Mouse (Mus musculus): Measurements from ENCODE around the gene Ptn. TPM values are rescaled to one million over a fixed set of nuclear protein-coding genes. Genes with fewer than 3 reads are reported as not detected.

Ptn gene
- 332 and 353 TPM in 2 replicates for polyA plus RNA-seq (2014; fragmentation: Nextera tagmentation; extraction: Ambion mirVana)

DNA sequence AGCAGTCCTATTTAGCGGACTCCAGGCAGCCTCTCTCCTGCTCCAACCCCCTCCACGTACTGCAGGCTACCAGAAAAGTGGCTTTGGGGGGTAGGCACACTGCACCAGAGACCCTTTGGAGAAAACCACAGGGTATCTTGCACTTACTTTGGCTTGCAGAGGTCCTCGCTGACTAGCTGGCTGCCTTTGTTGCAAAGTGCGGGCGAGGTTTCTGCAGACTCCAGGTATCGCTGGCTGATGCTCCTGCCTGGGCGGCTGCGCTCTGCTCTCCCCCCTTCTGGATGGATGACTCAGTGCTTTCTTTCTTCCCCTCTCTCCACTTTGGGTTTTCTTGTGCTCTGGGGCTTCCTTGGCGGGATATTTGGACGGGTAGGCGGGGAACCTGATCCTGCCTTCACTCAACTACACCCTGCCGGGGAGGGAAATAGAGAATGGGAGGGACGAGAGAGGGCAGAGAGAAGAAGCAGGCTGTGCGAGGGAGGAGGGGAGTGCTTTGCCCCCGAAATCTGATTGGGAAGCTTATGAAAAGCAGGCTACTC is at the start of gene Ptn:
Ptn (minus strand) TSS at position 474 of the 539 bp plus-strand sequence.
- ATAC-seq (replicated peaks; ENCODE audit: low FRiP score, low TSS enrichment, low read depth) (peak; percentile 79), DNase-seq (ENCODE audit: low spot score) (peak; percentile 78)
- Histone ChIP-seq H3K36me3 (ENCODE audit: control insufficient read depth, insufficient read depth, low read length) (peaks cover 8% of the 10 kb centered on the region), H3K27me3 (replicated peaks; ENCODE audit: control insufficient read depth, insufficient read depth, low read length) (no peaks in the 10 kb centered on the region), H3K9me3 (ENCODE audit: control insufficient read depth, low read length) (no peaks in the 10 kb centered on the region), H3K4me1 (replicated peaks; ENCODE audit: control insufficient read depth, insufficient read depth, low read length) (peaks cover 8% of the 10 kb centered on the region; the same call in 1 of the 2 replicates), H3K9ac (ENCODE audit: low read length) (peak within 1 kb of the TSS; percentile 72), H3K4me3 (ENCODE audit: low read depth, low read length) (peak within 1 kb of the TSS; percentile 64), H3K4me2 (ENCODE audit: low read length) (peak within 1 kb of the TSS; percentile 68), H3K27ac (ENCODE audit: low read depth) (peak within 1 kb of the TSS; percentile 81)
- WGBS: under 1% methylated on average over 15 of the region's 15 CpGs

DNA sequence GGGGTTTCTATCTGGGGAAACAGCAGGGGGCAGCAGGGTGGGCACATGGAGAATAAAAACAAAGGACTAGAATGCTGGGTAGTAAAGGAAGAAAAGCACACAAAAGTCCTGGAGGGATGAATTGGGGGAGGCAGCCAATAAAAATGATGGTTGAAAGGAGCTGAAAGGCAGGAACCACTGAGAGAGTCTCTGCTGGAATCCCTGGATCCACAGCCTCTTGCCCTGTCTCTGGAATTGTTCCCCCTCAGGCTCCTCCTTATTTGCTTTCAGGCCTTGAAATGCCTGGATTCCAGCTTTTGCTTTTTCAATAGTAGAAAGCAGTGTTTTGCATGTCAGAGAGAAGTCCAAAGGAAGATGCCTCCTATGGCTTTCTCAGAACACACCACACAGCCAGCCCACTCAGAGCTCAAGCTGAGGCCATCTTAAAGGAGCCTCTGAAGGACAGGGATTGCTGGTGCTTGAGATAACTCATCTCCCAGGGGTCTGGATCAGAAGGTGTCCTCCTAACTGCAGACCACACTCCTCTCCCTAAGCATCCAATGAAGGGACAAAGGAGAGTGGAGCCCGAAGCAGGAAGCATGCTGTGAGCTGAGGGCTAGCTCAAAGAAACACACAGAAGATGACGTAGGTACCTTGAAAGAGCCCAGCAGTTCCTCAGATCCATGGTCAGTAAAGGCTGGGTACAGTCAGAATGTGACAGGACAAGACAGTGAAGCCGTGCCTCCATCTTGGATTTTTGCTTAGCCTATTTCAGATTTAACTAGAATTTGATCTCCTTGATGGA is 48.4 kb upstream of the Ptn start:
- Histone ChIP-seq H3K4me2 (ENCODE audit: low read length) (no peak overlapping the region), H3K27me3 (replicated peaks; ENCODE audit: control insufficient read depth, insufficient read depth, low read length) (no peaks in the 10 kb centered on the region), H3K9me3 (ENCODE audit: control insufficient read depth, low read length) (no peaks in the 10 kb centered on the region), H3K4me1 (replicated peaks; ENCODE audit: control insufficient read depth, insufficient read depth, low read length) (no peaks in the 10 kb centered on the region), H3K27ac (ENCODE audit: low read depth) (no peak overlapping the region), H3K36me3 (ENCODE audit: control insufficient read depth, insufficient read depth, low read length) (no peaks in the 10 kb centered on the region), H3K9ac (ENCODE audit: low read length) (no peak overlapping the region), H3K4me3 (ENCODE audit: low read depth, low read length) (no peak overlapping the region)
- DNase-seq (ENCODE audit: low spot score) (no peak), ATAC-seq (replicated peaks; ENCODE audit: low FRiP score, low TSS enrichment, low read depth) (no peak)
- WGBS: 87% methylated on average over 3 of the region's 3 CpGs

DNA sequence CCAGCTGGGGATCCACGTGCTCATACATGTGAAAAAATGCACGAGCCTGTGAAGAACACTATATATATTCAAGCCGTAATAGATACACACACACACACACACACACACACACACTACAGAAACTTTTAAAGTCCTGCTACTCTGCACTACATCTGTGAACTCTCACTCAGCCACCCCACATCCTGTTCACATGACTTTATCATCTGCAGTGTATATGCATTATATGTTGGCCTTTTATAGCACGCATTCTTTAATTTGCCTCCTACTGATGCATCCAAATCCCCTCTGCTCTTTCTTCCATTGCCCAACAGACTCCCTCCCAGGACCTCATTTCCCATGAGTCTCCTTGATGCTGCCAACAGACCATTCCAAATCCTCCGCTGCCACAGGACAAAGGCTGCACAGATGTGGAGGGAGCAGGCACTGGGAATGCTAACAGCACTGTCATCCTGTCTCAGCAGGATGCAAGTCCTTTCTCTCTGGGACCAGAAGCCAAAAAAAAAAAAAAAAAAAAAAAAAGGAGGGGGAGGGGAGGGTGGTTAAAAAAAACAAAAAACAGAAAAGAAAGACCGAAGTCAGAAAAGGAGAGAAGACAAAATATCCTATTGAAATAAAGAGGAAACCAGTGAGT is 47.7 kb upstream of the Ptn start:
- Histone ChIP-seq H3K36me3 (ENCODE audit: control insufficient read depth, insufficient read depth, low read length) (no peaks in the 10 kb centered on the region), H3K4me3 (ENCODE audit: low read depth, low read length) (no peak overlapping the region), H3K9ac (ENCODE audit: low read length) (no peak overlapping the region), H3K9me3 (ENCODE audit: control insufficient read depth, low read length) (no peaks in the 10 kb centered on the region), H3K4me2 (ENCODE audit: low read length) (no peak overlapping the region), H3K27ac (ENCODE audit: low read depth) (no peak overlapping the region), H3K4me1 (replicated peaks; ENCODE audit: control insufficient read depth, insufficient read depth, low read length) (no peaks in the 10 kb centered on the region), H3K27me3 (replicated peaks; ENCODE audit: control insufficient read depth, insufficient read depth, low read length) (no peaks in the 10 kb centered on the region)
- ATAC-seq (replicated peaks; ENCODE audit: low FRiP score, low TSS enrichment, low read depth): no peak
- no peak for DNase-seq (ENCODE audit: low spot score)
- WGBS: 59% methylated on average over 6 of the region's 6 CpGs

DNA sequence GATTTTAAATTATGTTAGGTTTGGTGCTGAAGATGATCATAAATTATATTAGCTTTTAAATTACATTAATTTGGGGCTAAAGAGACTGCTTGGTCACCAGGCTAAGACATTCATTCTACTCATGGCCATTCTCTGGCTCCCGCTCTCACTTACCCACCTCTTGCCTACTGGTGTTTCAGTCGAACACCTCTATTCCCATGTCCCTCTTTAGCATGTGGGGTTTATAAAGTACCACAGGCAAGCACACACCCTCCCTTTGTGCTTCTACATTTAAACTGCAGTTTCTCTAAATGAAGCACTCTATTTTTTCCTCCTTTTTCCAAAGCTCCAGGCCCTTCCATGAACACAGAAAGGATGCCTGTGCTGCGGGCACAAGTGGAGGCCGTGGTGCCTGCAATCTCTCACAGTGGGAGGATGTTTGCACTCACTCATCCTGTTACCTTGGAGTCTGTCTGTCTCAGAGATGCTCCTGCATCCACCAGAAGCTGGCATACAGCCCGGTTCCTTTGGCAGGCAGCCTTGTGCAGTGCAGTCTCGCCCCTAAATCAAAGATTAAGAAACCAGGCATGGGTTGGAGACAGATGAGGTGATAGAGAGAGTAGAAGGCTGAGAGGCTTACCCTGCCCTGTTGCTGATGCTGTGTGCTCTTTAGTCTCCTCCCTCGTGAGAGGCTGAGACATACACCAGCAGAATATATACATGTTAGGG is 40.6 kb upstream of the Ptn start:
- no peak overlapping the region for H3K9ac ChIP-seq (ENCODE audit: low read length)
- DNase-seq (ENCODE audit: low spot score): peak; percentile 79
- H3K9me3 ChIP-seq (ENCODE audit: control insufficient read depth, low read length): no peaks in the 10 kb centered on the region
- no peaks in the 10 kb centered on the region for H3K27me3 ChIP-seq (replicated peaks; ENCODE audit: control insufficient read depth, insufficient read depth, low read length)
- no peaks in the 10 kb centered on the region for H3K36me3 ChIP-seq (ENCODE audit: control insufficient read depth, insufficient read depth, low read length)
- ATAC-seq (replicated peaks; ENCODE audit: low FRiP score, low TSS enrichment, low read depth): peak; percentile 90
- WGBS: 45% methylated on average over 7 of the region's 7 CpGs
- no peak overlapping the region for H3K4me3 ChIP-seq (ENCODE audit: low read depth, low read length)
- no peaks in the 10 kb centered on the region for H3K4me1 ChIP-seq (replicated peaks; ENCODE audit: control insufficient read depth, insufficient read depth, low read length)
- H3K4me2 ChIP-seq (ENCODE audit: low read length): no peak overlapping the region
- H3K27ac ChIP-seq (ENCODE audit: low read depth): peak overlapping the region; percentile 30

DNA sequence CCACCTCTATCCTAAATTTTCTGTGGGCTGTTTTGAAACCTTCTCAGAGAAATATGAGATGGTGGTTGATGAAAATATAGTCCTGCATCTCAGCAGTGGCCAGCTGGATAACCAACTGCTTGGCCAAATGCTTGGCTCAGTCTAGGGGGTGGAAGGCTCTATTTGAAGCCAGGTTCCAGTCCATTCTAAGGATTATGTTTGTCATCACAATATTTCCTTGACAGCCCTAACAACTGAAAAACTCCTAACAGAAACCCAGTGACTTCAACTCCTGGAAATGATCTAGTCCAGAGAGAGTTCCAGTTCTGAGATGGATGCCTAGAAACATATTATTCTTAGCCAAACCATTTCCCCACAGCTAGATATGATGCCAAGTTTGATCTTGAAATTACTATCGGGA is 35.3 kb upstream of the Ptn start:
- no peak for ATAC-seq (replicated peaks; ENCODE audit: low FRiP score, low TSS enrichment, low read depth)
- Histone ChIP-seq H3K36me3 (ENCODE audit: control insufficient read depth, insufficient read depth, low read length) (no peaks in the 10 kb centered on the region), H3K4me2 (ENCODE audit: low read length) (no peak overlapping the region), H3K27ac (ENCODE audit: low read depth) (no peak overlapping the region), H3K4me1 (replicated peaks; ENCODE audit: control insufficient read depth, insufficient read depth, low read length) (no peaks in the 10 kb centered on the region; the same call in 1 of the 2 replicates), H3K27me3 (replicated peaks; ENCODE audit: control insufficient read depth, insufficient read depth, low read length) (no peaks in the 10 kb centered on the region), H3K9me3 (ENCODE audit: control insufficient read depth, low read length) (no peaks in the 10 kb centered on the region), H3K4me3 (ENCODE audit: low read depth, low read length) (no peak overlapping the region), H3K9ac (ENCODE audit: low read length) (no peak overlapping the region)
- 72% methylated on average over 1 of the region's 1 CpGs for WGBS
- DNase-seq (ENCODE audit: low spot score): no peak

DNA sequence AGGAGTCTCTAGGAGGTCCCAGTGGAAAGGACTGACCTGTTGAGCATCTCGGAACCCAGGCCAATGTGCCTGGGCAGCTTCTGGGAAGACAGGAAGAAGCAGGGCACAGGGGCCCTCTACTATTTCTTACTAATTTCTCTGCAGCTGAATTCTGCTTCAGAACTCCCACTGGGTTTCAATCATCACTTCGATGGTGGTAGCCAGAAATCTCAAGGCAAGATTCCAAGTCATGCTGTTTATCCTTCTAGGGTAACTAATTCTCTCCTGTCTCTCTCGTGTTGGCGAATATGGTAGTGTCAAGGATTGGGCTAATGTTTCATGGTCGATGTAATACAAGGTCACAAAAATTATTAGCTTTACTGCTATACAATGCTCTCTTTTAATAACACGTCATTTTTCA is 34.2 kb upstream of the Ptn start:
- ATAC-seq (replicated peaks; ENCODE audit: low FRiP score, low TSS enrichment, low read depth): no peak
- Histone ChIP-seq H3K4me2 (ENCODE audit: low read length) (no peak overlapping the region), H3K27me3 (replicated peaks; ENCODE audit: control insufficient read depth, insufficient read depth, low read length) (no peaks in the 10 kb centered on the region), H3K27ac (ENCODE audit: low read depth) (0 out of 2 replicates have a peak overlapping the region, but pooled peaks have one; percentile 38), H3K9ac (ENCODE audit: low read length) (no peak overlapping the region), H3K36me3 (ENCODE audit: control insufficient read depth, insufficient read depth, low read length) (no peaks in the 10 kb centered on the region), H3K4me3 (ENCODE audit: low read depth, low read length) (no peak overlapping the region), H3K4me1 (replicated peaks; ENCODE audit: control insufficient read depth, insufficient read depth, low read length) (no peaks in the 10 kb centered on the region; the same call in 1 of the 2 replicates), H3K9me3 (ENCODE audit: control insufficient read depth, low read length) (no peaks in the 10 kb centered on the region)
- no peak for DNase-seq (ENCODE audit: low spot score)
- WGBS: 54% methylated on average over 6 of the region's 6 CpGs

DNA sequence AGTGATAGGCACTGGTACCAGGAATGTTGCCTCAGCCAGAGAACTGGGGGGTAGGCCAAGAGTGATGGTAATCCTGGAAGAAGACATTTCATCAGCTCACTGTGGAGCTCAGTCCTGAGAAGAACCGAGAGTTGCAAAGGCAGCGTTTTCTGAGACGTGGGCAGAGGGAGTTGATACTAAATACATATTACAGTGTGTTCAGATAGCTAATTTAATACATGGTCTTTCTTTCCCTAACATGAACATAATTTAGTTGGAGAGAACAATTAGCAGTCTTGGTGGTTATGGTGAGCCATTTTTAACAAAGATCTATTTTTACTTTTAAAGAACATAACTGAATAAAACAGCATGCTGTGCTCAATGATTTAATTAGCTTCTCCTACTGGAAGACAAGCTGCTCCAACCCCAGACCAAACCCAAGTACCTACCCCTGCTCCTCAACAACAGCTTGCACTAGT is 33.0 kb upstream of the Ptn start:
- WGBS: 73% methylated on average over 3 of the region's 3 CpGs
- no peak for DNase-seq (ENCODE audit: low spot score)

More for the DNA sequence above, 33.0 kb upstream of the Ptn start:
- no peak overlapping the region for H3K4me3 ChIP-seq (ENCODE audit: low read depth, low read length)
- H3K27ac ChIP-seq (ENCODE audit: low read depth): 0 out of 2 replicates have a peak overlapping the region, but pooled peaks have one; percentile 1
- no peaks in the 10 kb centered on the region for H3K9me3 ChIP-seq (ENCODE audit: control insufficient read depth, low read length)
- H3K4me1 ChIP-seq (replicated peaks; ENCODE audit: control insufficient read depth, insufficient read depth, low read length): no peaks in the 10 kb centered on the region; the same call in 1 of the 2 replicates
- no peaks in the 10 kb centered on the region for H3K27me3 ChIP-seq (replicated peaks; ENCODE audit: control insufficient read depth, insufficient read depth, low read length)
- H3K36me3 ChIP-seq (ENCODE audit: control insufficient read depth, insufficient read depth, low read length): no peaks in the 10 kb centered on the region
- no peak overlapping the region for H3K9ac ChIP-seq (ENCODE audit: low read length)
- ATAC-seq (replicated peaks; ENCODE audit: low FRiP score, low TSS enrichment, low read depth): no peak
- no peak overlapping the region for H3K4me2 ChIP-seq (ENCODE audit: low read length)

All from intestine, embryonic 14.5 days (tissue).